Mouse (Mus musculus) CH12.LX (cell line): Measurements from ENCODE around the gene Sult6b2. TPM values are rescaled to one million over a fixed set of nuclear protein-coding genes. Genes with fewer than 3 reads are reported as not detected.

Source experiments
- DNase-seq: peaks from one replicate; pipeline ENCODE4 v3.0.0-alpha.2; 2013; ENCODE audit errors: extremely low read depth
- H3K27ac ChIP-seq: 2 replicates; pipeline ENCODE4 v1.5.1; 2012; ENCODE audit warnings: low read depth, mild to moderate bottlenecking, control low read depth, moderate library complexity; ENCODE audit not compliant: insufficient read depth
- H3K27me3 ChIP-seq: replicated peaks from 2 replicates; pipeline ENCODE3; 2012; ENCODE audit warnings: inconsistent platforms
- H3K36me3 ChIP-seq, 2 experiments: replicated peaks in 1 of 2; 2 replicates each; pipeline versions ENCODE3 to v1.6.1; 2012; ENCODE audit warnings: inconsistent platforms in 1 of 2, low read length in 1 of 2, mild to moderate bottlenecking in 1 of 2, mixed read lengths in 1 of 2, moderate library complexity in 1 of 2; ENCODE audit not compliant: control insufficient read depth in 1 of 2, insufficient read depth in 1 of 2
- H3K4me1 ChIP-seq, 2 experiments: 2 replicates each; pipeline ENCODE4 v1.6.1; 2012; ENCODE audit warnings: inconsistent platforms in 1 of 2, moderate library complexity in 1 of 2; ENCODE audit not compliant: insufficient read depth in 2 of 2, control insufficient read depth in 1 of 2
- H3K4me2 ChIP-seq: 2 replicates; pipeline ENCODE4 v1.6.1; 2012; ENCODE audit warnings: low read depth, mild to moderate bottlenecking, control low read depth; ENCODE audit not compliant: poor library complexity, insufficient read depth, severe bottlenecking
- H3K4me3 ChIP-seq, 3 experiments: fragments of 150-350 bp in 1 of 3; sonication (generic) in 1 of 3; replicated peaks in 1 of 3; 2 replicates each; pipeline versions ENCODE3 to v1.5.1; 2011 to 2012; ENCODE audit warnings: low read depth in 2 of 3, low read length in 2 of 3, mild to moderate bottlenecking in 2 of 3, moderate library complexity in 2 of 3, control low read depth in 1 of 3, improper control_type of control experiment in 1 of 3, inconsistent platforms in 1 of 3, mixed read lengths in 1 of 3; ENCODE audit not compliant: poor library complexity in 1 of 3
- H3K79me2 ChIP-seq: replicated peaks from 2 replicates; pipeline ENCODE4 v1.6.1; 2012; ENCODE audit warnings: mild to moderate bottlenecking, moderate library complexity; ENCODE audit not compliant: control insufficient read depth, poor library complexity, insufficient read depth, severe bottlenecking; ENCODE audit errors: extremely low read depth
- H3K9ac ChIP-seq: 2 replicates; pipeline ENCODE4 v1.6.1; 2012; ENCODE audit warnings: low read depth, mild to moderate bottlenecking, control low read depth, moderate library complexity; ENCODE audit not compliant: insufficient read depth
- H3K9me3 ChIP-seq: replicated peaks from 2 replicates; pipeline ENCODE3; 2012; ENCODE audit warnings: low read length, inconsistent platforms, mixed read lengths
- CTCF ChIP-seq, 2 experiments: IDR thresholded peaks in 1 of 2; conservative IDR thresholded peaks in 1 of 2; 2 replicates each; pipeline ENCODE4 v1.5.1; 2011 to 2012; ENCODE audit warnings: low read depth in 2 of 2, low read length in 2 of 2, improper control_type of control experiment in 1 of 2, inconsistent platforms in 1 of 2, mild to moderate bottlenecking in 1 of 2, moderate library complexity in 1 of 2
- GABPA ChIP-seq: IDR thresholded peaks from 2 replicates; pipeline ENCODE4 v1.6.1; 2012; ENCODE audit warnings: low read depth, low read length, improper control_type of control experiment, inconsistent platforms; ENCODE audit not compliant: insufficient replicate concordance
- JUN ChIP-seq: IDR thresholded peaks from 2 replicates; pipeline ENCODE4 v1.6.1; 2011; ENCODE audit warnings: low read depth, mild to moderate bottlenecking, low read length, improper control_type of control experiment, moderate library complexity; ENCODE audit not compliant: insufficient read depth
- KAT2A ChIP-seq: IDR thresholded peaks from 2 replicates; pipeline ENCODE4 v1.6.1; 2012; ENCODE audit warnings: low read length, improper control_type of control experiment, inconsistent platforms; ENCODE audit not compliant: insufficient replicate concordance
- MAZ ChIP-seq: IDR thresholded peaks from 2 replicates; pipeline ENCODE4 v1.6.1; 2012; ENCODE audit warnings: low read depth, mild to moderate bottlenecking, inconsistent platforms, low read length, improper control_type of control experiment, moderate library complexity
- MXI1 ChIP-seq: IDR thresholded peaks from 2 replicates; pipeline ENCODE4 v1.6.1; 2011; ENCODE audit warnings: mild to moderate bottlenecking, low read depth, low read length, improper control_type of control experiment
- PAX5 ChIP-seq: IDR thresholded peaks from 2 replicates; pipeline ENCODE4 v1.6.1; 2012; ENCODE audit warnings: low read length, inconsistent platforms, mixed read lengths
- POLR2A ChIP-seq: IDR thresholded peaks from 2 replicates; pipeline ENCODE4 v1.6.1; 2011; ENCODE audit warnings: low read depth, mild to moderate bottlenecking, improper control_type of control experiment, low read length
- SIN3A ChIP-seq: IDR thresholded peaks from 2 replicates; pipeline ENCODE4 v1.6.1; 2012; ENCODE audit warnings: low read length, improper control_type of control experiment, inconsistent platforms
- SMC3 ChIP-seq: IDR thresholded peaks from 2 replicates; pipeline ENCODE4 v1.6.1; 2011; ENCODE audit warnings: low read depth, low read length, improper control_type of control experiment
- ZC3H11A ChIP-seq: IDR thresholded peaks from 2 replicates; pipeline ENCODE4 v1.6.1; 2012; ENCODE audit warnings: low read depth, mild to moderate bottlenecking, inconsistent platforms, low read length, improper control_type of control experiment
- ZKSCAN1 ChIP-seq: IDR thresholded peaks from 2 replicates; pipeline ENCODE4 v1.6.1; 2012; ENCODE audit warnings: low read depth, inconsistent platforms, low read length, improper control_type of control experiment, borderline replicate concordance
- ZMIZ1 ChIP-seq: IDR thresholded peaks from 2 replicates; pipeline ENCODE4 v1.6.1; 2012; ENCODE audit warnings: low read depth, mild to moderate bottlenecking, inconsistent platforms, low read length, improper control_type of control experiment
- ZNF384 ChIP-seq: IDR thresholded peaks from 2 replicates; pipeline ENCODE4 v1.6.1; 2012; ENCODE audit warnings: low read depth, low read length, improper control_type of control experiment, inconsistent platforms
- dilution Hi-C: fragments of 300-500 bp; cut with MboI; formaldehyde crosslinking; loops from 2 replicates; pipeline ENCODE4 v1.14.3; 2020; ENCODE audit warnings: low sequenced_read_pairs; ENCODE audit not compliant: extremely low pct_unique_long_range_greater_than_20kb, extremely low pct_ligation_motif_present
- in situ Hi-C: fragments of 300-500 bp; cut with MboI; formaldehyde crosslinking; loops from 3 replicates; pipeline ENCODE4 v1.14.3; 2019; ENCODE audit warnings: low sequenced_read_pairs, low pct_ligation_motif_present, low pct_unique_long_range_greater_than_20kb, mixed read lengths
- polyA plus RNA-seq: library from polyadenylated mRNA; unstranded; fragments of >175 nt; gene quantifications from 2 replicates; pipeline ENCODE4 v1.2.1, GENCODE M21; 2012; ENCODE audit warnings: low read depth; ENCODE audit not compliant: insufficient read length
- total RNA-seq, 2 experiments: library from RNA; depleted of rRNA; stranded (reverse); fragments of 300-350 nt in 1 of 2; fragments of >200 nt in 1 of 2; gene quantifications; 2 replicates each; pipeline ENCODE4 v1.2.3; 2012 to 2014

The Sult6b2 gene
- total and polyA plus RNA-seq, 3 experiments, result 0.25 to 1.1 (median 0.54) TPM

DNA sequence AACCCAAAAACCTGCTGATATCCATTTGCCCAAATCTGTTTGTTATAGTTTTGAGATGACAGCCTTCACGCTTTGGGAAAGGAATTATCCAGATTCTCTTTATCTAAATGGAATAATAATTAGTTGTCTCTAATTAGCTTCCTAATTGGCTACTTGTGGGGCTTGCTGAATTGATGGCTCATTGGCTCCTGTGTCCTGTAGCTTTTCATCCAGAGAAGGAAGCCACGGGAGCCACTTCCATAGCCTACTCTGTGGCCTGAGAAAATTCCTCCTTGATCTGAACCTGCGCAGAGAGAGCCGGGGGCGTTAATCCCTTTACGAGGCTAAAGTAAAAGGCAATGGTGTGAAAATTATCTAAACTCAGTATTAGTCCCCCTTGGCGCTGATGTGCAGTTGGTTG is 23.0 kb downstream of the Sult6b2 start:
- Histone ChIP-seq H3K4me2 (no peak overlapping the region), H3K9ac (no peak overlapping the region), H3K4me1 (peaks cover 3 to 18% of the 10 kb centered on the region in 2 experiments; a peak in 2 of 4 replicates), H3K4me3 (no peak overlapping the region), H3K27ac (no peak overlapping the region), H3K9me3 (no peaks in the 10 kb centered on the region), H3K36me3 (peaks cover 0 to 8% of the 10 kb centered on the region in 2 experiments), H3K79me2 (no peaks in the 10 kb centered on the region), H3K27me3 (no peaks in the 10 kb centered on the region)
- DNase-seq, result no peak
- TF ChIP-seq POLR2A, result no peak
- TF ChIP-seq GABPA, result no peak
- no peak for TF ChIP-seq JUN
- TF ChIP-seq ZMIZ1, result no peak
- TF ChIP-seq MAZ, result no peak
- no peak for TF ChIP-seq MXI1
- no peak for TF ChIP-seq ZC3H11A
- TF ChIP-seq ZNF384, result no peak
- TF ChIP-seq CTCF (conservative IDR thresholded peaks at IDR 0.05 in 1 of 2, IDR thresholded peaks at IDR 0.05 in 1 of 2; ENCODE audit: low read depth in 2 of 2, low read length in 2 of 2), result no peak
- in situ Hi-C loops, result no loop called here
- dilution Hi-C loops, result no loop called here

DNA sequence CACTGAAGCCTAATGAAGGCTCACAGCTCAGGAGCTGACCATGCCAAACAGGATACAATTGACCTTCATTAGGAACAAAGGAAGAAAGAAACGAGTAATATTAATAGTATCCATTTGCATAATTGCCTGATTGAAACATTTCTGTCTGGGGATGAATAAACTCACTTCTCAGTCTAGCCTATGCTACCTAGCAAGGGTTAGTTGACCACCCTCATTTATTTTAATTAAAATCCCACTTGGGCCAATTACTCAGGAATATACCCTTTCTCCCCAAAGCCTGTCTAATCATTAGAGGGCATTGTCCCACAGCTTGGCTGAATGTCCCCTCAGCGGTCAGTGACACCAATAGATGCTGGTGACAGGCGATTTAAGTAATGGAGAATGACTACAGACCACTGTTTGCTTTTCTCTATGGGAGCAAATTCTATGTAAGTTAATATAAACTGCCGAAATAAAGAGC is 23.7 kb downstream of the Sult6b2 start:
- no peak overlapping the region for H3K9ac ChIP-seq
- H3K36me3 ChIP-seq, result peaks cover 4 to 15% of the 10 kb centered on the region in 2 experiments
- no peak overlapping the region for H3K4me2 ChIP-seq
- H3K9me3 ChIP-seq, result no peaks in the 10 kb centered on the region
- peaks cover 3 to 18% of the 10 kb centered on the region in 2 experiments; a peak in 2 of 4 replicates for H3K4me1 ChIP-seq
- no peak overlapping the region for H3K4me3 ChIP-seq
- no peaks in the 10 kb centered on the region for H3K27me3 ChIP-seq
- H3K79me2 ChIP-seq, result no peaks in the 10 kb centered on the region
- in situ Hi-C loops, result no loop called here
- no peak for TF ChIP-seq ZNF384
- TF ChIP-seq SIN3A, result no peak
- TF ChIP-seq POLR2A, result no peak
- TF ChIP-seq ZKSCAN1, result no peak
- no peak for TF ChIP-seq SMC3
- no peak for TF ChIP-seq KAT2A
- no peak for TF ChIP-seq PAX5
- TF ChIP-seq, all 38 proteins: peak for 0
- H3K27ac ChIP-seq, result no peak overlapping the region
- DNase-seq, result no peak
- dilution Hi-C loops, result no loop called here
